Mouse (Mus musculus) kidney, postnatal 0 days (tissue): ENCODE results near the gene Napsa. TPM values are rescaled to one million over a fixed set of nuclear protein-coding genes. Genes with fewer than 3 reads are reported as not detected.
A peak's percentile ranks its signal among the peaks of the same experiment; 100 is the strongest.

Experiments used
- ATAC-seq: fragments of 200-750 bp; cut with Nextera tagmentation; replicated peaks from 2 replicates; pipeline ENCODE4 v1.8.0; 2017; ENCODE audit warnings: low read depth, moderate number of reproducible peaks, moderate TSS enrichment, moderate library complexity; ENCODE audit not compliant: low FRiP score
- DNase-seq: peaks from one replicate; pipeline ENCODE4 v3.0.0-alpha.2; 2016; ENCODE audit warnings: low spot score
- H3K27ac ChIP-seq: fragments of 300-500 bp; sonication (generic); 2 replicates; pipeline ENCODE4 v1.5.1; 2014; ENCODE audit warnings: mild to moderate bottlenecking
- H3K27me3 ChIP-seq: fragments of 300-500 bp; sonication (generic); 2 replicates; pipeline ENCODE4 v1.6.1; 2014; ENCODE audit warnings: low read length, mixed read lengths; ENCODE audit not compliant: insufficient read depth
- H3K36me3 ChIP-seq: fragments of 300-500 bp; sonication (generic); 2 replicates; pipeline ENCODE4 v1.6.1; 2014; ENCODE audit warnings: low read length, mixed read lengths; ENCODE audit not compliant: insufficient read depth
- H3K4me1 ChIP-seq: fragments of 300-500 bp; sonication (generic); replicated peaks from 2 replicates; pipeline ENCODE4 v1.6.1; 2014; ENCODE audit warnings: antibody characterized with exemption, low read length, mixed read lengths; ENCODE audit not compliant: insufficient read depth
- H3K4me2 ChIP-seq: fragments of 300-500 bp; sonication (generic); 2 replicates; pipeline ENCODE4 v1.6.1; 2014; ENCODE audit warnings: mild to moderate bottlenecking, low read length, moderate library complexity, mixed read lengths
- H3K4me3 ChIP-seq: fragments of 300-500 bp; sonication (generic); replicated peaks from 2 replicates; pipeline ENCODE4 v1.5.1; 2014; ENCODE audit warnings: low read depth, low read length
- H3K9ac ChIP-seq: fragments of 300-500 bp; sonication (generic); 2 replicates; pipeline ENCODE4 v1.6.1; 2014; ENCODE audit warnings: low read depth, low read length
- H3K9me3 ChIP-seq: fragments of 300-500 bp; sonication (generic); replicated peaks from 2 replicates; pipeline ENCODE4 v1.6.1; 2016; ENCODE audit warnings: low read length, inconsistent platforms, mixed read lengths
- CTCF ChIP-seq: IDR thresholded peaks from 2 replicates; pipeline ENCODE4 v1.5.1; 2016; ENCODE audit warnings: antibody characterized with exemption, low read depth, mild to moderate bottlenecking, moderate library complexity
- WGBS: fragments of 180-500 bp; shearing (Covaris S2); extraction: QIAGEN DNeasy Blood & Tissue Kit; methylation state at CpG from one replicate; pipeline ENCODE4 v1.1.7; 2014; 5-methylcytosine and 5-hydroxymethylcytosine counted together
- polyA plus RNA-seq: library from polyadenylated mRNA; unstranded; fragments of >200 nt; fragmentation: Nextera tagmentation; extraction: Ambion mirVana; gene quantifications from 2 replicates; pipeline ENCODE4 v1.2.1, GENCODE M21; 2015

The Napsa gene
- polyA plus RNA-seq, 1 experiment from 2014 or later: 408 TPM

DNA sequence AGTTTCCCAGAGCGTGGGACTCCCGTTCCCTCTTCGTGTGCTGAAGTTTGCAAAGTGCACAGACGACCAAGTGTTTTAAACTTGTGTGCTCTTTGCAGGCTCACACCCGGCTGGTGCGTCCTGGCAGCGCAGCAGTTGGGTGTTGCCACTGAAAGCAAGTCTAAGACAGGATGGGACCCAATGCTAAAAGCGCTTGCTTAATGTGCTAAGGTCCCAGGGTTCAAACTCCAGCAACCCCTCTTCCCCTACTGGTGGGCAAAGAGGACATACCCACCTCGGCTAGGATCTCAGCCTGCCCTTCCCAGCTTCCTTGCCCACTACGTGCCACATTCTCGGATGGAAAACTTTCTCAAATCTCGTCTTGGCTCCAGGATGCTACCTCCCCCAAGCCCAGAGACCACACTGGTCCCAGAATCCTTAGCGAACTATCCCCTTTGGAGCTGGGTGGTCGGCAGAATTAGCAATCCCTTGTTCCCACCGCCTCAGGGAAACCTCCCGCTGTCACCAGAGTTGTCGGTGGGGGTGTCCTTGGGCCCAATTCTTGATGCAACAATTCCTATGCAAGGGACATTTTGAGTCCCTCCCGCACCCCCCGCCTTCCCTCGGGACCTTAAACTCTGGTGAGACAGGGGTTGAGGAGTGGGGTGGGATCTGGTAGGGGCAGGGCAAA, 31.1 kb downstream of the Napsa start:
- no peak for TF ChIP-seq CTCF
- no peaks in the 10 kb centered on the region for H3K9me3 ChIP-seq

DNA sequence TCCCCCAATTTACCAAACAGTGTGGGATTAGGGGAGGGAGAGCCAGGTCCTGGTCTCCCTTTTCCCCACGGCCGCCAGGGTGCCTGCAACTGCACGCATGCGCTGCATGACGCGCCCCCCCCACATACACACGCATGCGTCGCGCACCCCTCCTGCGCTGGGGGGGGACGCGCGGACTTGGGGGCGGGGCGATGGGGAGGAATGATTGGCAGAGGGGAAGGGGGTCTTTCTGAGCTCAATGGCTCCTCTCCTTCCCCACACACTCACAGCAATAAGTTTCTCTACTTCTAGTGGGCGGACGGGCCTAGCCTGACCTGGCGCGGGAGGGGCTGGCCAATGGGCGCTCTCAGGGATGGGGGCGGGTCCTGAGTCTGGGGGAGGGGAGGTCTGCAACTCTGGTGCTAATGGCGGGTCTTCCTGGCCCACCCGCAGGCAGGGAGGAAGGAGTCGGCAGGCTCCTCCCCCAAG, 32.0 kb downstream of the Napsa start:
- Histone ChIP-seq H3K9me3 (no peaks in the 10 kb centered on the region), H3K27me3 (peaks cover 29% of the 10 kb centered on the region), H3K9ac (no peak overlapping the region), H3K27ac (no peak overlapping the region), H3K4me1 (0 out of 2 replicates have a peak, but pooled peaks cover 4% of the 10 kb centered on the region), H3K4me2 (peak overlapping the region; percentile 50), H3K36me3 (no peaks in the 10 kb centered on the region), H3K4me3 (peak overlapping the region; percentile 13; the same call in 1 of the 2 replicates)
- 0 out of 2 replicates have a peak, but pooled peaks have one; percentile 53 for ATAC-seq
- TF ChIP-seq CTCF: peak; percentile 5; the same call in 1 of the 2 replicates
- WGBS: under 1% methylated on average over 21 of the region's 25 CpGs
- DNase-seq: peak; percentile 27

More for the DNA sequence above, 31.1 kb downstream of the Napsa start:
- no peak for ATAC-seq
- H3K36me3 ChIP-seq: no peaks in the 10 kb centered on the region
- no peak overlapping the region for H3K9ac ChIP-seq
- 0 out of 2 replicates have a peak, but pooled peaks cover 4% of the 10 kb centered on the region for H3K4me1 ChIP-seq
- H3K27me3 ChIP-seq: peaks cover 25% of the 10 kb centered on the region
- no peak for DNase-seq
- no peak overlapping the region for H3K27ac ChIP-seq
- H3K4me3 ChIP-seq: no peak overlapping the region
- 1% methylated on average over 20 of the region's 20 CpGs for whole genome bisulfite sequencing
- H3K4me2 ChIP-seq: peak overlapping the region; percentile 50; the same call in 1 of the 2 replicates

DNA sequence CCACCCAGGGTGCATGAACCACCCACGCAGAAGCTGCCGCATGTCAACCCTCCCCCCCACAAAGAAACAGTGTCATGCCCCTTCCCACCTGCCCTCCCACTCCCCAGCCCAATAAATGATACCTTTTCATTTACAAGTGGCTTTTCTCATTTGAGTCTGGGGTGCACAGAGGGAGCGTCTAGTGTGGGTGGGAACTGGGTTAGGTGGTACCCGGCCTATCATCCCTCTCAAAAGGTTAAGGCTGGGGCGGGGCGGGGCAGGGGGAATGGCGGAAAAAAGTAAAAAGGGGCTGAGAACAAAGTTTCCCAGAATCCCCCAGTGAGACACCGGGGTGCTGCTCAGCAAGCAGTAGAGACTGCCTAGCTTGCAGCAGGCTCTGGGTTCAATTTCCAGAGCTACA, 32.4 kb downstream of the Napsa start:
- Histone ChIP-seq H3K36me3 (no peaks in the 10 kb centered on the region), H3K9ac (no peak overlapping the region), H3K9me3 (no peaks in the 10 kb centered on the region), H3K4me1 (0 out of 2 replicates have a peak, but pooled peaks cover 4% of the 10 kb centered on the region), H3K4me3 (peak overlapping the region; percentile 13; the same call in 1 of the 2 replicates), H3K4me2 (peak overlapping the region; percentile 50), H3K27ac (no peak overlapping the region), H3K27me3 (peaks cover 30% of the 10 kb centered on the region)
- no peak for DNase-seq
- WGBS: 3% methylated on average over 8 of the region's 8 CpGs
- no peak for TF ChIP-seq CTCF
- ATAC-seq: no peak

DNA sequence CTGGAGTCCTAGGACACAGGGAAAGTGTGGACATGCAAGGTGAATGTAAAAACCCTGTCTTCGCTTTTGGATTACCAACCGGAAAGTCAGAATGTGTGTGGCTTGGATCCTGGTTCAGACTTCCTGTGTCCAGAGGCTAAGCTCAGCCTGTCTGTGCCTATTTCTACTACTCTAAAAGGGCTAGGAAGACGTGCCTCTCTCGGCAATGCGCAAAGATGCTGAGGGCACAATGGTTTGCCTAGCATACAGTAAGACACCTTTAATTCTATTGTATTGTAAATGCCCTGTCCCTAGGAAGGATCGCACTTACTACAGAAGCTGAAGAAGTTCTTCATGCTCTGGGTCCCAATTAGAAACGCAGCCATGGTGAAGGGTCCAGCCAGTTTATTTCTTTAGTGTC, 33.3 kb downstream of the Napsa start:
- 38% methylated on average over 7 of the region's 7 CpGs for WGBS
- no peak overlapping the region for H3K4me2 ChIP-seq
- no peak for TF ChIP-seq CTCF
- H3K27ac ChIP-seq: no peak overlapping the region
- peaks cover 30% of the 10 kb centered on the region for H3K27me3 ChIP-seq
- no peaks in the 10 kb centered on the region for H3K36me3 ChIP-seq
- no peak overlapping the region for H3K9ac ChIP-seq
- no peak for ATAC-seq
- H3K4me1 ChIP-seq: 0 out of 2 replicates have a peak, but pooled peaks cover 4% of the 10 kb centered on the region
- no peak overlapping the region for H3K4me3 ChIP-seq
- DNase-seq: no peak
- no peaks in the 10 kb centered on the region for H3K9me3 ChIP-seq

DNA sequence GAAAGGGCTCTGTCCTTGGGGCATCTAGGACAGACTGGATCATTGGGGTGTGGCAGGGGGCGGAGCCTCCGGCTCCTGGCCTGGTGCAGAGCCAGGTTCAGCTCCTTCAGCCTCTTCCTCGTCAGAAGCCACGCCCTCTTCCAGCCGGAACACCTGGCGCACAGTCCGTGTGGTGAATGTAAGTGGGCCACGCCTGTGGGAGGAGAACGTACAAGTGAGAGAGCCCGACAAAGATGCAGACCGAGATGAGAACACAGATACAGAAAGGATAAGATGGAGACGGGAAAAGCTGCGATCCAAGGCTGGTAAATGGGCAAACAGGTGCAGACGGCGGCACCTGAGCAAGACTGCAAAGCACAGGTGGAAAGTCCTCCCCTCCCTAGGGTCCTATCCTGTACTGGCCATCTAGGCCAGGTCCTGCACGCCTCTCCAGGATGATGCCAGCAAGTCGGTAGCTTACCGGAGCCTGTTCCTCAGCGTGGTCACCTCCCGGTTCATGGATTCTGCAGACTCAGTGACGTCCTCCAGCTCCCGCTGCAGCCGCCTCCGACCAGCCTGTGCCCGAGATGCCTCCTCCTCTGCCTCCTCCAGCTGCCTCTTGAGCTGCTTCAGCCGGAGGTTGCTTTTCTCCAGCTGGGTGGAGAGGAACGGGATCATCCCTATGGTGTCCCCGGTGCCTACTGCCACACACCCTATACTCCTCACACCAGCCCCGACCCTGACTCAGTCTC, 34.2 kb downstream of the Napsa start:
- Histone ChIP-seq H3K4me1 (0 out of 2 replicates have a peak, but pooled peaks cover 4% of the 10 kb centered on the region), H3K4me3 (no peak overlapping the region), H3K27ac (no peak overlapping the region), H3K9me3 (no peaks in the 10 kb centered on the region), H3K36me3 (no peaks in the 10 kb centered on the region), H3K27me3 (peaks cover 28% of the 10 kb centered on the region), H3K4me2 (no peak overlapping the region; the same call in 1 of the 2 replicates), H3K9ac (no peak overlapping the region)
- ATAC-seq (no peak), DNase-seq (no peak)
- no peak for TF ChIP-seq CTCF
- 4% methylated on average over 29 of the region's 29 CpGs for WGBS

DNA sequence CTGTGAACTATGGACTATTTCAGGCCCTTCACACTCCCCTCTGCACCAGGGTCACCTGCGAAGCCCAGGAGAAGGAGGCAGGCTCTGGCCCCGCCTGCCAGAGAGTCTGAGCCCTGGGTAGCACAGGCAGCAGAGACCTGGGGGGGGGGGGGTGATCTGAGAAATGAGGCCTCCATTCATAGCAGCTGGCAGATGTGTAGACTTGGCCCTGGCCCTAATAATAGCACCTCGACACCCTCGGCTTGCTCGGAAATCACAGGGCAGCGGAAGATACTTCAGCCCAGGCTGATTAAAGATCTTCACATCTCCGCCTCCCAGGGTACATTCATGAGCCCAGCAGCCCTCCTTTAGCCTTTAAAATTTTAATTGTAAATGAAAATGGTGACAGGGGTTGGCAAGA, 40.0 kb downstream of the Napsa start:
- Histone ChIP-seq H3K36me3 (no peaks in the 10 kb centered on the region), H3K27me3 (peaks cover 9% of the 10 kb centered on the region; the same call in 1 of the 2 replicates), H3K4me3 (no peak overlapping the region), H3K4me2 (no peak overlapping the region), H3K4me1 (no peaks in the 10 kb centered on the region), H3K9me3 (no peaks in the 10 kb centered on the region), H3K27ac (no peak overlapping the region), H3K9ac (no peak overlapping the region)
- TF ChIP-seq CTCF: no peak
- WGBS: 82% methylated on average over 7 of the region's 7 CpGs
- ATAC-seq (no peak), DNase-seq (no peak)
